ENCODE assay signal across 25 mouse cellular contexts in genomic region chr1:164471632-164472031, GRCm38 (mm10). TPM values are rescaled to one million over a fixed set of nuclear protein-coding genes. Genes with fewer than 3 reads are reported as not detected.
DNase-seq lines count a peak whose midpoint lies in the region; ATAC-seq and TF ChIP-seq lines count a peak whose summit lies in the region.
"Had no signal": no experiment of that assay in that cellular context is flagged by ENCODE, and none has a peak within 500 bp of the region (broad histone marks: within the 10 kb centered on the region; RNA-seq: fewer than 3 reads in every experiment).

No protein-coding gene starts in this region.

- H3K27ac ChIP-seq in forebrain, embryonic 11.5 days (ENCODE audit: low read depth, low read length): no peak overlapping the region
- H3K27ac ChIP-seq in forebrain, embryonic 10.5 days: no peak overlapping the region
- no peak overlapping the region for H3K27ac ChIP-seq in kidney, embryonic 15.5 days
- peak overlapping the region; percentile 82 for H3K27ac ChIP-seq in small intestine, adult 2 months (ENCODE audit: insufficient read depth, low read depth, low read length)
- H3K27ac ChIP-seq: embryonic facial prominence, embryonic 15.5 days; forebrain, embryonic 12.5 days; heart, embryonic 15.5 days had no signal

- WGBS in forebrain, embryonic 11.5 days: 93% methylated on average over 5 of the region's 5 CpGs
- 96% methylated on average over 5 of the region's 5 CpGs for WGBS in forebrain, embryonic 10.5 days
- WGBS in kidney, embryonic 15.5 days: 83% methylated on average over 5 of the region's 5 CpGs
- WGBS in small intestine, adult 2 months: 32% methylated on average over 5 of the region's 5 CpGs

- DNase-seq in forebrain, embryonic 11.5 days (ENCODE audit: low spot score): peak; percentile 2
- no peak for DNase-seq in forebrain, embryonic 10.5 days (ENCODE audit: extremely low spot score, low spot score)
- DNase-seq in kidney, adult 9 months: peak; percentile 92
- no peak for DNase-seq in kidney, postnatal 4 days
- no peak for DNase-seq in thymus, postnatal 14 days
- DNase-seq in spleen, postnatal 36 days (ENCODE audit: low spot score in 2 of 2): no peak
- DNase-seq: adrenal gland, adult 8-10 months; adrenal gland, postnatal 36 days; B cell, adult 2 months; cerebellum, adult 2 months; cerebellum, postnatal 10 days; embryo, embryonic 11 days; gastrocnemius, postnatal 10 days; heart, adult 18-20 months; heart, postnatal 14 days had no signal

- H3K4me3 ChIP-seq in forebrain, embryonic 11.5 days (ENCODE audit: low read depth, low read length): no peak overlapping the region
- H3K4me3 ChIP-seq in forebrain, embryonic 10.5 days: no peak overlapping the region
- H3K4me3 ChIP-seq in kidney, embryonic 15.5 days (replicated peaks): no peak overlapping the region
- H3K4me3 ChIP-seq in small intestine, adult 2 months (ENCODE audit: low read depth, low read length): no peak overlapping the region
- H3K4me3 ChIP-seq: embryonic facial prominence, embryonic 15.5 days; erythroblast, embryonic 14.5 days; forebrain, embryonic 12.5 days; heart, embryonic 15.5 days had no signal

- H3K9me3 ChIP-seq in forebrain, embryonic 11.5 days (ENCODE audit: control insufficient read depth, low read length): no peaks in the 10 kb centered on the region
- H3K9me3 ChIP-seq in forebrain, embryonic 10.5 days: no peaks in the 10 kb centered on the region
- H3K9me3 ChIP-seq in kidney, embryonic 15.5 days (replicated peaks): no peaks in the 10 kb centered on the region
- H3K9me3 ChIP-seq: embryonic facial prominence, embryonic 15.5 days; forebrain, embryonic 12.5 days; G1E; heart, embryonic 15.5 days had no signal

- ATAC-seq in forebrain, embryonic 11.5 days (replicated peaks; ENCODE audit: low FRiP score): no peak
- peak; percentile 70; the same call in 1 of the 2 replicates for ATAC-seq in kidney, embryonic 15.5 days (replicated peaks; ENCODE audit: low FRiP score)
- ATAC-seq: CD4-positive, CD25-positive, alpha-beta regulatory T cell, adult 4 months; forebrain, embryonic 16.5 days had no signal

- no peak overlapping the region for H3K9ac ChIP-seq in forebrain, embryonic 11.5 days (ENCODE audit: low read length)
- no peak overlapping the region for H3K9ac ChIP-seq in kidney, embryonic 15.5 days
- H3K9ac ChIP-seq: embryonic facial prominence, embryonic 15.5 days; forebrain, embryonic 12.5 days; heart, embryonic 15.5 days had no signal

- H3K4me1 ChIP-seq in forebrain, embryonic 11.5 days (replicated peaks; ENCODE audit: control insufficient read depth, insufficient read depth, low read length): no peaks in the 10 kb centered on the region
- peaks cover 5% of the 10 kb centered on the region for H3K4me1 ChIP-seq in forebrain, embryonic 10.5 days
- H3K4me1 ChIP-seq in kidney, embryonic 15.5 days: no peaks in the 10 kb centered on the region
- H3K4me1 ChIP-seq in small intestine, adult 2 months (ENCODE audit: control insufficient read depth, insufficient read depth, insufficient read length, low read length): peaks cover 21% of the 10 kb centered on the region
- H3K4me1 ChIP-seq: embryonic facial prominence, embryonic 15.5 days had no signal

- H3K36me3 ChIP-seq in forebrain, embryonic 11.5 days (ENCODE audit: control insufficient read depth, insufficient read depth, low read length): no peaks in the 10 kb centered on the region
- no peaks in the 10 kb centered on the region for H3K36me3 ChIP-seq in forebrain, embryonic 10.5 days (replicated peaks)
- H3K36me3 ChIP-seq in kidney, embryonic 15.5 days: no peaks in the 10 kb centered on the region
- no peaks in the 10 kb centered on the region for H3K36me3 ChIP-seq in small intestine, adult 2 months (ENCODE audit: control insufficient read depth, insufficient read depth, low read length)
- H3K36me3 ChIP-seq: embryonic facial prominence, embryonic 15.5 days; forebrain, embryonic 12.5 days; G1E; heart, embryonic 15.5 days had no signal

- no peak for TF ChIP-seq CTCF in small intestine, adult 2 months (IDR thresholded peaks at IDR 0.05; ENCODE audit: extremely low read depth, insufficient read length, insufficient replicate concordance, low read depth, low read length)

- no peaks in the 10 kb centered on the region for H3K27me3 ChIP-seq in forebrain, embryonic 11.5 days (ENCODE audit: control insufficient read depth, insufficient read depth, low read length)
- H3K27me3 ChIP-seq in forebrain, embryonic 10.5 days (ENCODE audit: poor library complexity, severe bottlenecking): no peaks in the 10 kb centered on the region
- no peaks in the 10 kb centered on the region for H3K27me3 ChIP-seq in kidney, embryonic 15.5 days
- no peaks in the 10 kb centered on the region for H3K27me3 ChIP-seq in small intestine, adult 2 months (ENCODE audit: control insufficient read depth, insufficient read depth, low read length)
- H3K27me3 ChIP-seq: embryonic facial prominence, embryonic 15.5 days; forebrain, embryonic 12.5 days; heart, embryonic 15.5 days had no signal

- no peak overlapping the region for H3K4me2 ChIP-seq in forebrain, embryonic 11.5 days (ENCODE audit: low read depth, low read length, severe bottlenecking)
- no peak overlapping the region for H3K4me2 ChIP-seq in kidney, embryonic 15.5 days
- H3K4me2 ChIP-seq: embryonic facial prominence, embryonic 15.5 days; forebrain, embryonic 12.5 days; heart, embryonic 11.5 days; heart, embryonic 15.5 days had no signal

- no peak for TF ChIP-seq POLR2A in small intestine, adult 2 months (IDR thresholded peaks at IDR 0.05; ENCODE audit: low read depth, low read length)

RNA-seq across cellular contexts. Expression of gene Atp1b1, which starts 13.5 kb away (rescaled TPM):
- 14.3 and 17.8 TPM in 2 replicates for polyA plus RNA-seq in forebrain, embryonic 11.5 days (2014; fragmentation: Nextera tagmentation; extraction: Ambion mirVana)
- 7.8 and 9.9 TPM in 2 replicates for polyA plus RNA-seq in forebrain, embryonic 10.5 days (2016; fragmentation: Nextera tagmentation; extraction: Ambion mirVana)
- polyA plus RNA-seq in kidney, embryonic 15.5 days (2015; fragmentation: Nextera tagmentation; extraction: Ambion mirVana): 163 and 179 TPM in 2 replicates
- 204 and 369 TPM in 2 replicates for polyA plus RNA-seq in small intestine, adult 2 months (2012; rRNA removed)
- polyA plus RNA-seq: erythroblast, embryonic 14.5 days; G1E had no signal

Comparison
In these comparisons a context has a peak if more than half of its experiments do, and no peak if none do; other contexts are left out.
1. DNase-seq: peak in forebrain, embryonic 11.5 days (single experiment) and kidney, adult 9 months (single experiment); none in forebrain, embryonic 10.5 days (single experiment), kidney, postnatal 4 days (0 of 2), thymus, postnatal 14 days (single experiment) and spleen, postnatal 36 days (0 of 2).